Mouse (Mus musculus) bone marrow, adult 2 months (tissue): Measurements from ENCODE around the gene Plekhh3. TPM values are rescaled to one million over a fixed set of nuclear protein-coding genes. Genes with fewer than 3 reads are reported as not detected.
"Not testable (repeated sequence)": the region's sequence is repeated elsewhere in the genome, so short reads cannot be mapped to it uniquely, and the experiment has no call there.

Experiments
- H3K27ac ChIP-seq: fragments of 200-500 bp; 2 replicates; pipeline ENCODE4 v1.5.1; 2012; ENCODE audit warnings: low read depth, mild to moderate bottlenecking, control low read depth, inconsistent platforms, low read length; ENCODE audit not compliant: control insufficient read depth, poor library complexity, insufficient read depth
- H3K4me1 ChIP-seq: fragments of 200-500 bp; 2 replicates; pipeline ENCODE4 v1.6.1; 2011; ENCODE audit warnings: low read length; ENCODE audit not compliant: control insufficient read depth, insufficient read depth
- H3K4me3 ChIP-seq: fragments of 200-500 bp; replicated peaks from 2 replicates; pipeline ENCODE3; 2011; ENCODE audit warnings: mild to moderate bottlenecking, low read depth, low read length, control low read depth; ENCODE audit not compliant: control insufficient read depth
- CTCF ChIP-seq: fragments of 200-500 bp; IDR thresholded peaks from 2 replicates; pipeline ENCODE4 v1.5.1; 2011; ENCODE audit warnings: low read length, control low read depth; ENCODE audit not compliant: control insufficient read depth, insufficient read depth
- POLR2A ChIP-seq: fragments of 200-500 bp; IDR thresholded peaks from 2 replicates; pipeline ENCODE4 v1.6.1; 2011; ENCODE audit warnings: low read depth, mild to moderate bottlenecking, control low read depth, low read length, borderline replicate concordance; ENCODE audit not compliant: control insufficient read depth
- WGBS: fragments of 180-500 bp; shearing (Covaris S2); methylation state at CpG from one replicate; pipeline ENCODE4 v1.1.7; 2018; 5-methylcytosine and 5-hydroxymethylcytosine counted together
- polyA plus RNA-seq: library from polyadenylated mRNA; stranded (reverse); fragments of >200 nt; gene quantifications from 2 replicates; pipeline ENCODE4 v1.2.4, GENCODE M21; 2011; ENCODE audit warnings: low replicate concordance; ENCODE audit not compliant: missing spikeins, insufficient read depth, insufficient read length

Plekhh3 gene
- polyA plus RNA-seq, 1 experiment: 2.1 TPM

DNA sequence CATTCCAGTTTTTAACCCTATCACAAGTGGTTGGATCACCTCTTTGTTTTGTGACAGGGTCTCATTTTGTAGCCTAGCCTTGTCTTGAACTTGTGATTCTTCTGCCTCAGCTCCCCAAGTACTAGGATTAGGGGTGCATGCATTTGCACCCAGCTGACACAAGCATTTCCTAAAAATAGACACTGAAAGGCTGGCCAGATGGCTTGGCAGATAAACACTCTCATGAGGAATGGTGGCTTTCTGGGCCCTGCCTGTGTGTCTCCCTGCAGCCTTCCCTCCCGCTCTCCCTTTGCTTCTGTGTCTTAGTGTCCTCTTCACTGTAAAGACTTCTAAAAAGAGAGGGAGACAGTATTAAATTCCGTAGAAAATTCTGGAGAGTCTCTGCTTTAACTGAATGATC is 40.0 kb downstream of the Plekhh3 start:
- 72% methylated on average over 2 of the region's 2 CpGs for WGBS
- TF ChIP-seq POLR2A (no peak), CTCF (no peak)
- no peak overlapping the region for H3K27ac ChIP-seq

DNA sequence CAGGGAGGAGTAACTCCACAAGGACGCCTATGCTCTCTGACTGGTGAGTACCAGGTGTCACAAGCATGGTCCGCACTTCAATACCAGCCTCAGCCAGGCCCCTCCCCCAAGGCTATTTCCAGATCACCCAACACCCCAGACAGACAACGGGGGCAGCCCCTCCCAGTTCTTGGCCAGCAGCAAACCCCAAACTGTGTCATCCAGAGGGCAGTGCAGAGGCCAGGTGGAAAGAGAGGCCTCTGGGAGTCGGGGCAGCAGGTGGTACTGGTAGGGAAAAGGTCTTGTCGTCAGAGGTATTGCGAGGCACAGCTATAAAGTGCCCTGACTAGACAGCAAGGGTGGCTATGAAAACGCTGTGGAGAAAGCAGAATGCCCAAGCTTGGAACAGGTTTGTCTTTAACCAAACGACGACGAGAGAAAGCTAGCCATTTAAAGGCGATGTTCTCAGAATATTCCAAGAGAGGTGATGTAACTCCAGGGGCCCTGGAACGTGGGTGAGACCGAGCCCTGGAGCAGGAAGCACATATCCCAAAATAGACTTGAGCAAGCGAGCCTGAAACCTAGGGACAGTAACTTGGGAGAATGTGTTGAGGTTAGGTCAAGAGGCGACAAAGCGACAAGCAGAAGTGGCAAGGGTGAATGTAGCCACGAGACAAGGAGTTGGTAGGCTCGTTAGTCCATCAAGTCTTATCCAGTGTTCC is 40.9 kb downstream of the Plekhh3 start:
- Histone ChIP-seq H3K4me3 (no peak overlapping the region), H3K4me1 (no peaks in the 10 kb centered on the region), H3K27ac (no peak overlapping the region)
- TF ChIP-seq POLR2A: no peak
- WGBS: 59% methylated on average over 18 of the region's 18 CpGs

More for the DNA sequence above, 40.0 kb downstream of the Plekhh3 start:
- H3K4me3 ChIP-seq: no peak overlapping the region
- H3K4me1 ChIP-seq: no peaks in the 10 kb centered on the region

DNA sequence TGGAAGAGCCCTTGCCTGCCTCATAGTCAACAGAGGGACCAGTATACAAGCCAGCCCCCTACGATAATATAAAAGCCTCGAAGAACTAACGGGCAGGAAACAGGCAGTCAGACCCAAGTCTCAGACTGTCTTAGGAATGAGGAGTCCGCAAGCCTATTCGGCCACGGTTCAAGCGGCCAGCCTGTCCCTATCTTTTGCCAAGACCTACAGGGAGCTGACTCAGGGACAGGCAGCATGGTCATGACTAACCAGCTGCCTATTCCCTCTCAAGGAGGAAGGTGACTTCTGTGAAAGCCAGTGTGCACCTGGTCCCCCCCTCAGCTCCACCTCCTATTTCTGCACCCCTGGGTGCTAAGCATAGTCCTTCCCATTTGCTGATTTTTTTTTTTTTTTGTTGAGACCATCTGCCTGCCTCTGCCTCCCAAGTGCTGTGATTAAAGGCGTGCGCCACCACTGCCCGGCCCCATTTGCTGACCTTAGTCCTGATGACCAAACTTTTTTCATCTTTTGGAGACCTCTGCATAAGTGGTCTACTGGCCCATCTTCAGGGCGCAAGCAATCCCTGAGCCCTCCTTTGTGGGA is 42.1 kb downstream of the Plekhh3 start:
- H3K27ac ChIP-seq: no peak overlapping the region
- TF ChIP-seq POLR2A (no peak), CTCF (no peak)
- 80% methylated on average over 11 of the region's 11 CpGs for WGBS
- H3K4me3 ChIP-seq: no peak overlapping the region
- no peaks in the 10 kb centered on the region for H3K4me1 ChIP-seq

DNA sequence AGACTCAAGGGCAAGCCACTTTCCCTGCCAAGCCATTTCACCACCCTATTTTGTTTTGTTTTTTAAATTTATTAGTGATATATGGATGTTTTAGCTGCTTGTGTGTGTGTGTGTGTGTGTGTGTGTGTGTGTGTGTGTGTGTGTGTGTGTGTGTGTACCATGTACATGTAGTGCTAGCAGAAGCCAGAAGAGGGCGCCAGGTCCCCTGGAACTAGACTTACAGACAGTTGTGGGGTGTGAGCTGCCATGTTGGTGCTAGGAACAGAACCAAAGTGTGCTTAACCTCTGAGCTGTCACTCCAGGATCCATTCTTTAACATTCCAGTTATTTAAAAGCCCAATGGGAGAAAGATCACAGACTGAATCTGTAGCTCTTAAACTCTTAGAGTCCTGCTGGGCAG is 44.1 kb downstream of the Plekhh3 start:
- no peak overlapping the region for H3K4me3 ChIP-seq
- 85% methylated on average over 1 of the region's 1 CpGs for WGBS
- no peaks in the 10 kb centered on the region for H3K4me1 ChIP-seq
- no peak for TF ChIP-seq CTCF
- TF ChIP-seq POLR2A: no peak
- H3K27ac ChIP-seq: no peak overlapping the region

DNA sequence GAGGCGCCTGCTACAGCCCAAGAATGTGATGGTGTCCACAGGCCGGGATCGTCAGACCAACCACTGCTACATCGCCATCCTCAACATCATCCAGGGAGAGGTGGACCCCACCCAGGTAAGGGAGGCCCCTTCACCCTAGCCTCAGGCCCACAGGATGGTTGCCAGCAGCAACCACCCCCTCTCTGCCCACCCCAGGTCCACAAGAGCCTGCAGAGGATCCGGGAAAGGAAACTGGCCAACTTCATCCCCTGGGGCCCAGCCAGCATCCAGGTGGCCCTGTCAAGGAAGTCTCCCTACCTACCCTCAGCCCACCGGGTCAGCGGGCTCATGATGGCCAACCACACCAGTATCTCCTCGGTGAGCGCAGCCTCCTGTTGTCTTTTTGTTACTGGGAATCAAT is 46.1 kb downstream of the Plekhh3 start:
- not testable (repeated sequence) for H3K4me1 ChIP-seq, H3K4me3 ChIP-seq, H3K27ac ChIP-seq
- WGBS: 94% methylated on average over 9 of the region's 9 CpGs

DNA sequence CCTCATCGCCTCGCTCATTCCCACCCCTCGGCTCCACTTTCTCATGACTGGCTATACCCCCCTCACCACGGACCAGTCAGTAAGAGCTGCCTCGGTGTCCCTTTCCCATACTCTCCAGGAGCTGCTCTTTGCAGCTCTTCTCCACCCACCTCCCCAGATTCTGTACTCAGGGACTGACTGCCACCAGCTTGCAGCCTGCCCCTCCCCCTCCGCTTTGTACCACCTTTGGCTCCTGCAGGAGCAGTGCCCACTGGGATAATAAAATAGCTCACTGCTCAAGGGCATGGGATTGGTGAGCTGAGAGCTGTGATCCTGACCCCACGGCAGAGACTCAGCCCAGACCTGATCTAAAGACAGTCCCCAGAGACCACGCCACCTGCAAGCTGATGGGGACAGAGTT is 46.7 kb downstream of the Plekhh3 start:
- not testable (repeated sequence) for H3K4me1 ChIP-seq, H3K27ac ChIP-seq, H3K4me3 ChIP-seq
- 93% methylated on average over 8 of the region's 8 CpGs for WGBS

DNA sequence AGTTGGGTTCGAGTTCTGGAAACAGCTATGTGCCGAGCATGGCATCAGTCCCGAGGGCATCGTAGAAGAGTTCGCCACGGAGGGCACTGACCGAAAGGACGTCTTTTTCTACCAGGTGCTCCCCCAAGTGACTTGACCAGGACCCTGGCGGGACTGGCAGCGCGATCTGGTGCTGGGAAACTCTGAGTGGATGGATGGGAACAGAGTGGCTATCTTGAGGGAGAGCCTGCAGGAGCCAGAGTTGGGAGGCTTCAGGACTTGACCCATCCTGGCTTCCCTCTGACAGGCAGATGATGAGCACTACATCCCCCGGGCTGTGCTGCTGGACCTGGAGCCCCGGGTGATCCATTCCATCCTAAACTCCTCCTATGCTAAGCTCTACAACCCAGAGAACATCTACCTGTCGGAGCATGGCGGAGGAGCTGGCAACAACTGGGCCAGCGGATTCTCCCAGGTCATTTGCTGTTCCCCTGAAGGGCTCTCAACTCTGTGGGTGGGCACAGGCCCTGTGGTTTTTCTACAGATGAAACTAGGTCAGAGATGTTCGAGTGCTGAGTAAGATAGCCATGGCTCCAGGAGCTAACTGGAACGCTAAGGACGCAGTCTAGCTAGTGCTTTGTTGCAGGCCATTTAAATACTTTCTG is 50.5 kb downstream of the Plekhh3 start:
- WGBS: 25% methylated on average over 19 of the region's 19 CpGs
- no peaks in the 10 kb centered on the region; the same call in 1 of the 2 replicates for H3K4me1 ChIP-seq
- TF ChIP-seq CTCF: no peak
- no peak for TF ChIP-seq POLR2A
- H3K4me3 ChIP-seq: peak overlapping the region; percentile 82
- peak overlapping the region; percentile 92; the same call in 1 of the 2 replicates for H3K27ac ChIP-seq

DNA sequence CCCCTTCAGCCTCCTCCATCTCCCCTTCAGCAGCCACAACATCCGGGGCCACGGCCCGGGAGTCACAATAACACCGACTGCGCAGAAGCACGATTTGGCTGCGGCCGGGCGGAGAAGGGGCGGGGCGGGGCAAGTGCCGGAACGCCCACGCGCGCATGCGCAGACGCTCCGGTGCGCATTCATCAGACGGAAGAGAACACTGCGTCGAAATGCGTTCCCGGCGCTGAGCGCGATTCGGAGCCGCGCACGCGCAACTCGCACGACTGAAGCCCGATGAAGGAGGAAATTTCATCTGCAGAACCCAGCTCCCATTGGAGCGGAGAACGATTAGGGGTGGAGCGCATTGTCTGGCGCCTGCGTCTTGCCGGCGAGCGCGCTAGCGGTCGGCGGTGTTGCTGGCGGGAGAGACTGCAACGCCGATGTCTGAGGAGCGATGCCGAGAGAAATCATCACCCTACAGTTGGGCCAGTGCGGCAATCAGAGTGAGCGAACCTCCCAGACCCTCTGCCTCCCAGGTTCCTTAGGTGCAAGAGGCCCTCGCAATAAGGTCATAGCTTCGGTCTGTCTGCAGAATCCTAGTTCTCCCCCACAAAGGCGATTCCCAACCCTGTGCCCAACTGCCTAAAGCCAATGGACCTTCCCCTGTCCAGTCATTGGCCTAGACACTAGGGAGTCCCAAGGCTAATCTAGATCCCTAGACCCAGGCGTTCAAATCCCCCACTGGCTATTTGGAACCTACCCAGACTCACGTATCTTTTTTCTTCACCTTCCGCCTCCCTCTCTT is 51.2 kb downstream of the Plekhh3 start, which contains the start of the genes Retreg3 and Tubg1:
Gene Retreg3, minus strand, starts transcription at position 133 of the 784 bp plus-strand sequence.
Gene Tubg1, plus strand, starts transcription at position 178 of the 784 bp plus-strand sequence.
- peaks cover 1% of the 10 kb centered on the region; the same call in 1 of the 2 replicates for H3K4me1 ChIP-seq
- peak within 1 kb of the TSS; percentile 92 for H3K27ac ChIP-seq
- H3K4me3 ChIP-seq: peak within 1 kb of the TSS; percentile 86
- WGBS: under 1% methylated on average over 61 of the region's 61 CpGs
- no peak; the same call in 1 of the 2 replicates for TF ChIP-seq CTCF
- peak; percentile 87 for TF ChIP-seq POLR2A
